Mouse (Mus musculus) hindbrain, embryonic 12.5 days (tissue): ENCODE data around the gene Gfm2. TPM values are rescaled to one million over a fixed set of nuclear protein-coding genes. Genes with fewer than 3 reads are reported as not detected.

Experiments used
- ATAC-seq: fragments of 200-750 bp; cut with Nextera tagmentation; 2 replicates; pipeline ENCODE4 v1.8.0; 2017; ENCODE audit warnings: moderate TSS enrichment; ENCODE audit not compliant: low FRiP score
- H3K27ac ChIP-seq: fragments of 300-500 bp; sonication (generic); 2 replicates; pipeline ENCODE4 v1.5.1; 2016; ENCODE audit warnings: mild to moderate bottlenecking
- H3K27me3 ChIP-seq: fragments of 300-500 bp; sonication (generic); 2 replicates; pipeline ENCODE4 v1.6.1; 2016; ENCODE audit warnings: mild to moderate bottlenecking
- H3K36me3 ChIP-seq: fragments of 300-500 bp; sonication (generic); 2 replicates; pipeline ENCODE4 v1.6.1; 2016; ENCODE audit warnings: mild to moderate bottlenecking
- H3K4me1 ChIP-seq: fragments of 300-500 bp; sonication (generic); 2 replicates; pipeline ENCODE4 v1.6.1; 2016
- H3K4me2 ChIP-seq: fragments of 300-500 bp; sonication (generic); replicated peaks from 2 replicates; pipeline ENCODE4 v1.6.1; 2016; ENCODE audit warnings: mild to moderate bottlenecking
- H3K4me3 ChIP-seq: fragments of 300-500 bp; sonication (generic); 2 replicates; pipeline ENCODE4 v1.5.1; 2016; ENCODE audit warnings: mild to moderate bottlenecking
- H3K9ac ChIP-seq: fragments of 300-500 bp; sonication (generic); 2 replicates; pipeline ENCODE4 v1.6.1; 2016; ENCODE audit warnings: mild to moderate bottlenecking, moderate library complexity
- H3K9me3 ChIP-seq: fragments of 300-500 bp; sonication (generic); replicated peaks from 2 replicates; pipeline ENCODE4 v1.6.1; 2016; ENCODE audit warnings: mild to moderate bottlenecking
- WGBS: fragments of 180-500 bp; shearing (Covaris S2); methylation state at CpG from one replicate; pipeline ENCODE4 v1.1.7; 2016; 5-methylcytosine and 5-hydroxymethylcytosine counted together
- polyA plus RNA-seq: library from polyadenylated mRNA; unstranded; fragments of >200 nt; fragmentation: Nextera tagmentation; extraction: Ambion mirVana; gene quantifications from 2 replicates; pipeline ENCODE4 v1.2.1, GENCODE M21; 2016

Gene Gfm2
- polyA plus RNA-seq, 1 experiment from 2014 or later = 36.4 TPM

- peaks cover 19% of the 10 kb centered on the region for H3K4me1 ChIP-seq
- WGBS = 56% methylated on average over 3 of the region's 3 CpGs
- H3K27me3 ChIP-seq = no peaks in the 10 kb centered on the region
- no peak overlapping the region for H3K27ac ChIP-seq
- H3K9me3 ChIP-seq = no peaks in the 10 kb centered on the region
- H3K4me3 ChIP-seq = no peak overlapping the region
- no peaks in the 10 kb centered on the region for H3K36me3 ChIP-seq
- no peak overlapping the region for H3K9ac ChIP-seq
- ATAC-seq = no peak
- no peak overlapping the region for H3K4me2 ChIP-seq
Observed at GRCm38 (mm10) chr13:97214583-97215268, 77.0 kb downstream of the Gfm2 start.

- peaks cover 19% of the 10 kb centered on the region for H3K4me1 ChIP-seq
- no peak overlapping the region for H3K4me2 ChIP-seq
- no peak overlapping the region for H3K9ac ChIP-seq
- H3K9me3 ChIP-seq = no peaks in the 10 kb centered on the region
- H3K27me3 ChIP-seq = no peaks in the 10 kb centered on the region
- ATAC-seq = peak; percentile 35; the same call in 1 of the 2 replicates
- WGBS = 47% methylated on average over 4 of the region's 4 CpGs
- H3K27ac ChIP-seq = no peak overlapping the region
- H3K4me3 ChIP-seq = no peak overlapping the region
- no peaks in the 10 kb centered on the region for H3K36me3 ChIP-seq
Observed at GRCm38 (mm10) chr13:97215563-97215962, 77.8 kb downstream of the Gfm2 start.

GRCm38 (mm10) chr13:97216196-97216595 is 78.5 kb downstream of the Gfm2 start:
- 82% methylated on average over 5 of the region's 5 CpGs for WGBS
- no peak overlapping the region for H3K27ac ChIP-seq
- no peaks in the 10 kb centered on the region for H3K27me3 ChIP-seq
- H3K4me2 ChIP-seq = no peak overlapping the region
- H3K9me3 ChIP-seq = no peaks in the 10 kb centered on the region
- no peak overlapping the region for H3K4me3 ChIP-seq
- peaks cover 19% of the 10 kb centered on the region for H3K4me1 ChIP-seq
- no peaks in the 10 kb centered on the region for H3K36me3 ChIP-seq
- no peak for ATAC-seq
- H3K9ac ChIP-seq = no peak overlapping the region

GRCm38 (mm10) chr13:97220022-97220421 is 82.3 kb downstream of the Gfm2 start:
- no peak for ATAC-seq
- Histone ChIP-seq H3K4me2 (no peak overlapping the region), H3K9me3 (no peaks in the 10 kb centered on the region), H3K36me3 (no peaks in the 10 kb centered on the region), H3K27ac (no peak overlapping the region), H3K4me1 (peaks cover 9% of the 10 kb centered on the region), H3K9ac (no peak overlapping the region), H3K27me3 (no peaks in the 10 kb centered on the region), H3K4me3 (no peak overlapping the region)
- WGBS = 94% methylated on average over 3 of the region's 3 CpGs

GRCm38 (mm10) chr13:97223856-97224255 is 86.1 kb downstream of the Gfm2 start:
- Histone ChIP-seq H3K27ac (no peak overlapping the region), H3K4me1 (no peaks in the 10 kb centered on the region), H3K36me3 (no peaks in the 10 kb centered on the region), H3K4me2 (no peak overlapping the region), H3K9me3 (no peaks in the 10 kb centered on the region), H3K27me3 (no peaks in the 10 kb centered on the region), H3K4me3 (no peak overlapping the region), H3K9ac (no peak overlapping the region)
- WGBS = 82% methylated on average over 8 of the region's 8 CpGs
- no peak for ATAC-seq

GRCm38 (mm10) chr13:97224341-97224982 is 86.7 kb downstream of the Gfm2 start:
- Histone ChIP-seq H3K9me3 (no peaks in the 10 kb centered on the region), H3K27me3 (no peaks in the 10 kb centered on the region), H3K4me3 (no peak overlapping the region), H3K4me2 (no peak overlapping the region), H3K9ac (no peak overlapping the region), H3K36me3 (no peaks in the 10 kb centered on the region), H3K27ac (no peak overlapping the region), H3K4me1 (no peaks in the 10 kb centered on the region)
- ATAC-seq = no peak
- WGBS = 77% methylated on average over 10 of the region's 10 CpGs

GRCm38 (mm10) chr13:97225130-97225529 is 87.4 kb downstream of the Gfm2 start:
- Histone ChIP-seq H3K36me3 (no peaks in the 10 kb centered on the region), H3K4me3 (no peak overlapping the region), H3K9me3 (no peaks in the 10 kb centered on the region), H3K9ac (no peak overlapping the region), H3K27me3 (no peaks in the 10 kb centered on the region), H3K4me2 (no peak overlapping the region; the same call in 1 of the 2 replicates), H3K27ac (no peak overlapping the region), H3K4me1 (no peaks in the 10 kb centered on the region)
- WGBS = 64% methylated on average over 17 of the region's 17 CpGs
- ATAC-seq = no peak

- H3K36me3 ChIP-seq = no peaks in the 10 kb centered on the region
- WGBS = 90% methylated on average over 3 of the region's 3 CpGs
- no peak overlapping the region for H3K9ac ChIP-seq
- ATAC-seq = no peak
- H3K4me3 ChIP-seq = no peak overlapping the region
- H3K27ac ChIP-seq = no peak overlapping the region
- H3K4me1 ChIP-seq = no peaks in the 10 kb centered on the region
- no peaks in the 10 kb centered on the region for H3K9me3 ChIP-seq
- H3K4me2 ChIP-seq = no peak overlapping the region
- no peaks in the 10 kb centered on the region for H3K27me3 ChIP-seq
Observed at GRCm38 (mm10) chr13:97227795-97228194, 90.1 kb downstream of the Gfm2 start.

GRCm38 (mm10) chr13:97230101-97230500 is 92.4 kb downstream of the Gfm2 start:
- Histone ChIP-seq H3K4me3 (no peak overlapping the region), H3K27me3 (no peaks in the 10 kb centered on the region), H3K4me1 (no peaks in the 10 kb centered on the region), H3K9me3 (no peaks in the 10 kb centered on the region), H3K27ac (no peak overlapping the region), H3K9ac (no peak overlapping the region), H3K36me3 (no peaks in the 10 kb centered on the region), H3K4me2 (no peak overlapping the region)
- no peak for ATAC-seq
- 84% methylated on average over 3 of the region's 3 CpGs for WGBS

Other genes starting within 250 kb of the Gfm2 start
- 0.34 and 0.40 TPM in 2 replicates for gene Gcnt4, start 213.2 kb upstream of the Gfm2 start, polyA plus RNA-seq
- gene 1700029F12Rik, start 103.6 kb upstream of the Gfm2 start, polyA plus RNA-seq = not detected in 2 replicates
- 14.8 and 14.9 TPM in 2 replicates for gene Fam169a, start 70.7 kb upstream of the Gfm2 start, polyA plus RNA-seq
- gene Gm6169, start 38.7 kb upstream of the Gfm2 start, polyA plus RNA-seq = 0.40 and 1.4 TPM in 2 replicates
- gene Nsa2, start within 50 bp of the Gfm2 start, polyA plus RNA-seq = 52.6 and 58.9 TPM in 2 replicates
- 25.8 and 29.3 TPM in 2 replicates for gene Hexb, start 60.4 kb downstream of the Gfm2 start, polyA plus RNA-seq
- 28.8 and 29.1 TPM in 2 replicates for gene Enc1, start 103.2 kb downstream of the Gfm2 start, polyA plus RNA-seq